Mouse (Mus musculus) hindbrain, embryonic 14.5 days (tissue): ENCODE measurements around the gene Mtfr2. TPM values are rescaled to one million over a fixed set of nuclear protein-coding genes. Genes with fewer than 3 reads are reported as not detected.

Experiments used
- ATAC-seq: fragments of 200-750 bp; cut with Nextera tagmentation; 2 replicates; pipeline ENCODE4 v1.8.0; 2017; ENCODE audit warnings: moderate number of reproducible peaks, mild to moderate bottlenecking, moderate TSS enrichment, moderate library complexity; ENCODE audit not compliant: low FRiP score
- DNase-seq: peaks from one replicate; pipeline ENCODE4 v3.0.0-alpha.2; 2015; ENCODE audit warnings: low spot score
- H3K27ac ChIP-seq: fragments of 300-500 bp; sonication (generic); 2 replicates; pipeline ENCODE4 v1.5.1; 2014; ENCODE audit warnings: mild to moderate bottlenecking, moderate library complexity
- H3K27me3 ChIP-seq: fragments of 300-500 bp; sonication (generic); 2 replicates; pipeline ENCODE4 v1.6.1; 2014; ENCODE audit warnings: mild to moderate bottlenecking, low read length, mixed read lengths; ENCODE audit not compliant: control insufficient read depth, insufficient read depth
- H3K36me3 ChIP-seq: fragments of 300-500 bp; sonication (generic); replicated peaks from 2 replicates; pipeline ENCODE4 v1.6.1; 2014; ENCODE audit not compliant: control insufficient read depth, insufficient read depth
- H3K4me1 ChIP-seq: fragments of 300-500 bp; sonication (generic); replicated peaks from 2 replicates; pipeline ENCODE4 v1.6.1; 2014; ENCODE audit warnings: antibody characterized with exemption, low read length, mixed read lengths; ENCODE audit not compliant: control insufficient read depth, insufficient read depth
- H3K4me2 ChIP-seq: fragments of 300-500 bp; sonication (generic); replicated peaks from 2 replicates; pipeline ENCODE4 v1.6.1; 2014; ENCODE audit warnings: mild to moderate bottlenecking, moderate library complexity
- H3K4me3 ChIP-seq: fragments of 300-500 bp; sonication (generic); replicated peaks from 2 replicates; pipeline ENCODE4 v1.5.1; 2014; ENCODE audit warnings: mild to moderate bottlenecking, low read length
- H3K9ac ChIP-seq: fragments of 300-500 bp; sonication (generic); 2 replicates; pipeline ENCODE4 v1.6.1; 2014
- H3K9me3 ChIP-seq: fragments of 300-500 bp; sonication (generic); 2 replicates; pipeline ENCODE4 v1.6.1; 2016; ENCODE audit warnings: low read length; ENCODE audit not compliant: control insufficient read depth
- WGBS: fragments of 180-500 bp; shearing (Covaris S2); extraction: QIAGEN DNeasy Blood & Tissue Kit; methylation state at CpG from one replicate; pipeline ENCODE4 v1.1.7; 2014; 5-methylcytosine and 5-hydroxymethylcytosine counted together
- polyA plus RNA-seq: library from polyadenylated mRNA; unstranded; fragments of >200 nt; fragmentation: Nextera tagmentation; extraction: Ambion mirVana; gene quantifications from 2 replicates; pipeline ENCODE4 v1.2.1, GENCODE M21; 2014

The Mtfr2 gene
- polyA plus RNA-seq, 1 experiment from 2014 or later: 0.31 TPM

GRCm38 (mm10) chr10:20398224-20398623 is 50.7 kb downstream of the Mtfr2 start:
- H3K4me1 ChIP-seq: no peaks in the 10 kb centered on the region
- no peak overlapping the region for H3K9ac ChIP-seq
- 86% methylated on average over 6 of the region's 6 CpGs for WGBS
- no peaks in the 10 kb centered on the region for H3K27me3 ChIP-seq
- no peak overlapping the region for H3K4me3 ChIP-seq
- no peaks in the 10 kb centered on the region for H3K9me3 ChIP-seq
- no peak overlapping the region for H3K27ac ChIP-seq
- ATAC-seq (no peak), DNase-seq (no peak)
- no peaks in the 10 kb centered on the region for H3K36me3 ChIP-seq
- H3K4me2 ChIP-seq: no peak overlapping the region

DNA sequence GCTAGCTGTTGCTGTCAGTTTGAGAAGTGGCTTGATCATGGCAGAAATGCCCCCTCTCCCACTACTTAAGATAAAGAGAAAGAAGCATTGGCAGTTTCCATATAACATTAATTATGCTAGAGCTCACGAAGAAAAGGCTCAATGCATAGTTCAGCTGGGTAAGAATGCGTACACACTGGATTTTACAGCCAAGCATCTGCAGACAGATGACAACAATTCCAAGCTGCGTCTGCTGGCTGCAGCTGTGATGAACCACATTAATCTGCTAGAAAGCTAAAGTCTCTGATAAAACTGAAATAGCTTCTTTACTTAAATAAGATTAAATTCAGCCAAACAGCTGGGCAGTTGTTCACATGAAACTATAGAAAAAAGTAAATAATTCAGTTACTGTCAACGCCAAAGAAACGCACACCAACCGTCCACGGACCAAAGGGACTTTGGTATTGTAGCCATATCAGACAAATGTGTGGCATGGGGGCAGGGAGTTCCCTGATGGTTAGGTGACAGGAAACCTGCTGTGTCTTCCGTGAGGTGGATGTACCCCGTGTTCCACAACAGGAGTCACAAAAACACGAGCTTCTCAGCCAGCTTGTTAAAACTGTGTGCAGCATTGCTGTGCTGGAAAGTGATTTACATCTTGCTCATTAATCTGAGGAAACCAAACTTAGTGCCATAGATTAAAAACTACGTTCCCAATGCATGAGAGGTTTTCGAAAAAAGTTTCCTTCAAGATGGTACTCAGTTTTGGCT is 51.2 kb downstream of the Mtfr2 start:
- ATAC-seq (no peak), DNase-seq (no peak)
- no peak overlapping the region for H3K4me2 ChIP-seq
- no peak overlapping the region for H3K9ac ChIP-seq
- no peaks in the 10 kb centered on the region for H3K9me3 ChIP-seq
- H3K27ac ChIP-seq: no peak overlapping the region
- WGBS: 78% methylated on average over 12 of the region's 12 CpGs
- no peaks in the 10 kb centered on the region for H3K4me1 ChIP-seq
- no peaks in the 10 kb centered on the region for H3K27me3 ChIP-seq
- H3K36me3 ChIP-seq: no peaks in the 10 kb centered on the region
- no peak overlapping the region for H3K4me3 ChIP-seq

- ATAC-seq: no peak
- no peak for DNase-seq
- no peak overlapping the region for H3K4me2 ChIP-seq
- H3K27me3 ChIP-seq: no peaks in the 10 kb centered on the region
- H3K36me3 ChIP-seq: no peaks in the 10 kb centered on the region
- H3K27ac ChIP-seq: no peak overlapping the region
- H3K9me3 ChIP-seq: no peaks in the 10 kb centered on the region
- H3K4me3 ChIP-seq: no peak overlapping the region
- H3K4me1 ChIP-seq: no peaks in the 10 kb centered on the region
- H3K9ac ChIP-seq: no peak overlapping the region
- WGBS: 69% methylated on average over 15 of the region's 15 CpGs
These were observed 52.8 kb downstream of the Mtfr2 start for GRCm38 (mm10) chr10:20400406-20400805.

DNA sequence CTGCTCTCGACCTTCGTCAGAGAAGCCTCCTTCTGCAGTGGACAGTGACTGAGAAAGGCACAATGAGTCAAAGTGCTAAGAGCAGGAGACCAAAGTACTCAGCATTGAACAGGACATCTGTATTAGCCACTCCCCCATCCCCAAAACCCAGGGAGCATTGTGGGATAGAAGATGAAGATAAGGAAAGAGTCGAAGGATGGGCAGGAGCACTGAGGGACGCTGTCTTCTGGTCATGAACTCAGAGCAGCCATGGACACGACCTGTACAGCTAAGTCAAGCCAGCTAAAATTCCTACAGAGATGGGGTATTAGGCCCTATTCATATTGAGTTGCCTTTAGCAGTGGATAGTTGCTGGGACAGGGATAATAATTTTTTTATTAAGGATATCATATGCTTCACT is 55.4 kb downstream of the Mtfr2 start:
- H3K9me3 ChIP-seq: no peaks in the 10 kb centered on the region
- DNase-seq: no peak
- no peak overlapping the region for H3K4me2 ChIP-seq
- no peak overlapping the region for H3K9ac ChIP-seq
- no peak overlapping the region for H3K27ac ChIP-seq
- H3K27me3 ChIP-seq: no peaks in the 10 kb centered on the region
- no peaks in the 10 kb centered on the region for H3K36me3 ChIP-seq
- WGBS: 86% methylated on average over 5 of the region's 5 CpGs
- no peaks in the 10 kb centered on the region for H3K4me1 ChIP-seq
- no peak overlapping the region for H3K4me3 ChIP-seq
- no peak for ATAC-seq

GRCm38 (mm10) chr10:20405471-20405870 is 57.9 kb downstream of the Mtfr2 start:
- Histone ChIP-seq H3K4me1 (no peaks in the 10 kb centered on the region), H3K9ac (no peak overlapping the region), H3K4me3 (no peak overlapping the region), H3K27me3 (no peaks in the 10 kb centered on the region), H3K36me3 (no peaks in the 10 kb centered on the region), H3K9me3 (no peaks in the 10 kb centered on the region), H3K27ac (no peak overlapping the region), H3K4me2 (no peak overlapping the region)
- ATAC-seq (peak; percentile 80; the same call in 1 of the 2 replicates), DNase-seq (peak; percentile 71)
- 91% methylated on average over 2 of the region's 2 CpGs for WGBS

DNA sequence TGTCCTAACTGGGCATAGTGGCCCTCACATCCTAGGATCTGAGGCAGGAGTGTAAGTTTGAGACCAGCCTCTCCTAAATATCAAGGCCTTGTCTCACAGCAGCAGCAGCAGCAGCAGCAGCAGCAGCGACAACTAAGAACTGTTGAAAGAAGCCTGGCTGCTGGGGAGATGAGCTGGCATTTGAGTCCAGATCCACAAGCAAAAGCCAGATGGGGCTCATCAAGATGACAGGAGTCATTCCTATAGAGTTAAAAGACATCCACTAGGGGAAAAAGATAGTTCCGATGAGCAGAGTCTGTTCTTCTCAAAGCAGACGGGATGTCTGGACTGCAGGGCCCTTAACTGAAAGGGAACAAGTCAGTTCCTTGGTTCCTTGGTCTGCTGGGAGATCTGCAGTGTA is 60.8 kb downstream of the Mtfr2 start:
- 84% methylated on average over 3 of the region's 3 CpGs for WGBS

DNA sequence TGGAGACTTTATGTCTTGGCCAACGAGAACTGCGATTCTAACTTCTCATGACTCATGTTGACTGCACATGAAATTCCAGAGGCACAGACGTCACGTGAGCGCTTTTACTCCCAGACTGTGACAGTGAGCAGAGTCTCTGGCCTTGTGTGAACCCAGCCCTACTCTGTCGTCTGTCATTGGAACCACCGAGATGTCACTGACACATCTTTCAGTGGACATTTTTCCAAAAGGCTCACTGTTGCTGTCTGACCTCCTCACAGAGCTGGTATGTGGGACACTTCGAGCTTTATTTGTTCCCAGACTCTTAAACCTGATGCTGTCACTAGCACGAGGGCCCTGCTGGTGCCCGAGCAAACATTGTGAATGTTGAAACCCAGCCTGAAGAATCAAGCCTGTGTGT is 61.6 kb downstream of the Mtfr2 start:
- H3K27me3 ChIP-seq: no peaks in the 10 kb centered on the region
- WGBS: 89% methylated on average over 10 of the region's 10 CpGs
- ATAC-seq (no peak), DNase-seq (no peak)
- H3K9me3 ChIP-seq: no peaks in the 10 kb centered on the region
- H3K9ac ChIP-seq: no peak overlapping the region
- H3K27ac ChIP-seq: no peak overlapping the region
- no peaks in the 10 kb centered on the region for H3K4me1 ChIP-seq
- H3K4me3 ChIP-seq: no peak overlapping the region
- H3K4me2 ChIP-seq: no peak overlapping the region
- H3K36me3 ChIP-seq: no peaks in the 10 kb centered on the region

More for the DNA sequence above, 60.8 kb downstream of the Mtfr2 start:
- Histone ChIP-seq H3K4me1 (no peaks in the 10 kb centered on the region), H3K9me3 (no peaks in the 10 kb centered on the region), H3K27me3 (no peaks in the 10 kb centered on the region), H3K9ac (no peak overlapping the region), H3K36me3 (no peaks in the 10 kb centered on the region), H3K4me2 (no peak overlapping the region), H3K4me3 (no peak overlapping the region), H3K27ac (no peak overlapping the region)
- ATAC-seq (no peak), DNase-seq (no peak)

Other genes starting within 250 kb of the Mtfr2 start
- 7.2 and 8.7 TPM in 2 replicates for gene Map7, start 199.3 kb upstream of the Mtfr2 start, polyA plus RNA-seq
- gene Bclaf1, start 35.3 kb upstream of the Mtfr2 start, polyA plus RNA-seq: 115 and 118 TPM in 2 replicates